Mouse (Mus musculus): ENCODE data around the gene Sirt2.

DNA sequence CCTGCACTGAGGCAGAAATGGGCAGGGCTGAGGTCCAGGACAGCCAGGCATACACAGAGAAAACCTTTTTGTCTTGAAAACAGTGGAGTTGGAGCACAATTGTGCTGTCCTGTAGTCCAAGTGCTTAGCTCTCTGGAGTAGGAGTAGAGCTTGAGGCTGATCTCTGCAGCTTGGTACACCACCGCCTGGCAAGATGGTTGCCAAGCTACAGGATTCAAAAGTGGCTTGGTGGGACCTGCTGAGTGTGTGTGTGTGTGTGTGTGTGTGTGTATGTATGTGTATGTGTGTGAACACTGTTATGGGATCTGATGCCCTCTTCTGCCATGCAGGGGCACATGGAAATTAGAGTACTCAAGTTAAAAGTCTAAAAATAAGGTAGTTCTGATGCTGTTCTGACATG is 56.0 kb downstream of the Sirt2 start:
- TF ChIP-seq GATA1 (IDR thresholded peaks at IDR 0.05; ENCODE audit: low read length) (no peak), TAL1 (IDR thresholded peaks at IDR 0.05; ENCODE audit: low read length) (no peak)

Measured in erythroblast, embryonic 14.5 days (primary cell).